Mouse (Mus musculus) MN1 (cell line): Measurements from ENCODE around the gene Brinp2.
A peak's percentile ranks its signal among the peaks of the same experiment; 100 is the strongest.

Experiments
- DNase-seq: peaks from one replicate; pipeline ENCODE4 v3.0.0-alpha.2; 2016; ENCODE audit warnings: low spot score

Brinp2 gene

DNA sequence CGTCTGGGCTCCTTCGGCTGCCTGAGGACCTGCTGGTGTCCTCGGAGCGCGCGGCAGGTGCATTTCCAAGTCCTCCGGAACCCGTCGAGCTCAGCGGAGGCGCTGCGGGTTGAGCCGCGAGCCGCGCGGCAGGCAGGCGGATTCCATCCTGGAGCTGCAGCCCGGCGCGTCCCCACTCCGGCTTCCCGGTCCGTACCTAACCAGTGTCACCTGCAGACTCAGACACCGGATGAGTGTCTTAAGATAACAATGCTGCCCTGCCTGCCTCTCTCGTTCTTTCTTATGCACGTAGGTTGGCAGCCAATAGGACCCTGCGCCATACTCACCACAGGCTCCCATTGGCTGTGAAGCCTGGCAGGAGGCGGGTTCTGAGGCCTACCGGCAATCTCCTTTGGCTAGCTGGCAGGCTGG is at the start of gene Brinp2:
Brinp2 (minus strand) TSS at position 276 of the 411 bp plus-strand sequence.
- DNase-seq: peak; percentile 95

DNA sequence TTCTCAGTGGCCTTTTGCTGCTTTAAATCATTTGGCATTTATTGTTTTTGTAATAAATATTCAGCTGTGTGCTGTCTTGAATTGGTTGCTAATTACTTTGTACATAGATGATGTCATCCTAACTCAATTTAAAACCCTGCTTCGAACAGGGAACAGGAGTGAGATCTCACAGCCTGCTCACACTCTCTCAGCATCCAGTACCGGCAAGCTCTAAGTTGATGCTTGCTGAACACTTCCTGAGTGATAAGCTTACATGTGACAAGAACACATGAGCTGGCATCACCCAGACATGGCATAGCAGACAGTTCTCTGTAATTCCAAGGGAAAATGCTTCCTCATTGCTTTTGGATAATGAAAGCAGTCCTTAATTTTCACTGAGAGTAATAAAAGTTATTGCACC is 44.8 kb upstream of the Brinp2 start:
- peak; percentile 51 for DNase-seq

DNA sequence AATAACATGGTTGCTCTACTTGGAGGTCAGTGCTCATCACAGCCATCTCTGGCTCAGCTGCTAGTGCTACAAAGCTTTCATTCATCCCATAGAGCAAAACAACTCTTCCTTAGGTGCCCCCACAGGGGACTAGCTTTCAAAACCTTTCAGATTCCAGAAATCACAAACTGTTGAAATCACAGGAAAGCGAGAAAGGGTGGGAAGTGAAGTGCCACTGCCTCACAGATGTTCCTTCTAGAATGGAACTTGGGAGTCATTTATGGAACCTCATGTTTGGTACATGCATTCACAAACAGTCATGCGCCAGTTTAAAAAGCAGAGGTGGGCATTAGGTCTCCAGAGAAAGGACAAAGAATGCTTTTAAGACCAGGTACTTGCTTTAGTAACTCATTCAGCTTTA is 40.9 kb upstream of the Brinp2 start:
- no peak for DNase-seq

DNA sequence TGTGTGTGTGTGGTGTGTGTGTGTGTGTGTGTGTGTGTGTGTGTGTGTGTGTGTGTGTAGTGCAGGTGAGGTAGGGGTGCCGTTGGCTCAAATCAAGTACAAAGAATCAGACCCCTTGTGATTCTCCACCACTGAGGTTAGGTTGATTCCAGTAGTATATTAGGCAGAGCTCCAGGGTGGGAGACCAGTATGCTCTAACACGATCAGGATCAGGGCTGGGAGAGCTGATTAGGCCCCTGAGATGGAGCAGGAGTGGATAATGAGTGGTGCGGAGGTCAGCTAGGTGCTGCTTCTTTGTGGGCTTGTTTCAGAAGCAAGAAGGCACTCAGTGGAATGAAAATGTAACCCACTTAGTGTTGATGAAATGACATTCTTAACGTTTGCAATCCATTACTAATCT is 34.6 kb upstream of the Brinp2 start:
- DNase-seq: peak; percentile 29

DNA sequence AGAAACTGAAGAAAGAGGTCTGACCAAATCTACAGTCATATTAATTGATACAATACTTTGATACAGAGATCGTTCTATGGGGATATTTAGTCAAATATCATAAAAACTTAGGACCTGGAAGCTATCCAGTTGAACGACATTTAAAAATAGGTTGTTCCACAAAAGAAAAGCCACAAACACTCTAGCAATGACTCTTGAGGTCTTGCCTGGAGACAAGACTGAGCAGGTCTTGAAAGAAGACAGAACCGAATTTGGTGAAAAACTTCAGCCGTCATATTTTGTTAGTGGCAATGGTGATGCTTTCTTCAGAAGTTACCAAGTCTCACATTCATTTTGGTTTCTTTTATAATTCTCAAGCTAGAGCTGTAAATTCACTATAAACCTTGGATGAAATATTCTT is 32.9 kb upstream of the Brinp2 start:
- DNase-seq: no peak

DNA sequence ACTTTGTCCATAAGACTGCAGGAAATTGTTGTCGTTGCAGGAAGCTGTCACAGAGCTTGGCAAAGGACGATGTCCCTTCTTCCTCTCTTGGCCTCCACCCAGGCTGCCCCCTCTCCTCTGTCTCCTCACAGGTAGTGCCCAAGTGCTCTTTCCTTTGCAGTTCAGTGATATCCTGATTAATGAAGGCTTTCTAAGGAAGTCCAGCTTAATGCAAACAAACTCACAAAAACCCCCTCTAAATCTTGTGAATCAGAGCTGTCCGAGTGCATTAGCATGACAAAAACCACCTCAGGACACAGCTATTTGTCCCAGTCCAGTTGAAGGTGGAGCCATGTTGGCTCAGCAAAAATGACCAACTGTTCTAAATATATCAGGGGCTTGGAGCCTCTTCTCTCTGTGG is 30.7 kb upstream of the Brinp2 start:
- peak; percentile 79 for DNase-seq

DNA sequence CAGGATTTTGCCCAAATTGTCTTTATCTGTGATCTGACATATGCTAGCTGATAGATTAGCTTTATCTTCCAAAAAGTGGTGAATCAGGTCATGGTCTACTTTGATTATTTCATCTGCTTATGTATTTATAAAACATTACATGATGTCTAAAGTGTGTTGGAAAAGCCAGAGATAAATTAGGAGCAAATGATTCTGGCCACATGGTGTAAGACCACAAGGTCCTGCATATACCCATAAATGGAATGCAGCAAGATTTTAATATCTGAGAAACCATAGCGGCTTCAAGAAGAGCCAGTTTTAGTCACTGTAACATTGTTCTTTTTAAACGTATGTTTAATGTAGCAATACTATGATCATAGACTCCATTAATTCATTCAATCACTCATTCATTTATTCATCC is 29.2 kb upstream of the Brinp2 start:
- no peak for DNase-seq

DNA sequence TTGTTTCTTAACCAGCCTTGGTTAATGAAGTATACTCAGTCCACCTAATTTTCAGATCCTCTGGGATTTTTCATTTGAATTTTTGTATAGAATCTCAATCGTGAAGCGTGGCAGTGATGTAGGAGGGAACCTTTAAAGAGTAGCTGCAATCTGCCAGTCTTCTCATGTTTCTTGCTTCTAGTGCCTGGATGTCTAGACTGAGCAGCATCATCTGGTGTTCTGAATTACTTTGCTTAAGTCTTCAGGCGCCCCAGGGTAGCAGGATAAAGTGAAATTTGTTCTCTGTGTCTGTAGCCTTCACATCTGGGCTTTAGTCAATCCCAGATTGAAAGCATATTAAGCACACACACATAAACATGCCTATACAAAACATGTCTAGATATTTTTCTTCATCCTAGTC is 27.1 kb upstream of the Brinp2 start:
- no peak for DNase-seq

DNA sequence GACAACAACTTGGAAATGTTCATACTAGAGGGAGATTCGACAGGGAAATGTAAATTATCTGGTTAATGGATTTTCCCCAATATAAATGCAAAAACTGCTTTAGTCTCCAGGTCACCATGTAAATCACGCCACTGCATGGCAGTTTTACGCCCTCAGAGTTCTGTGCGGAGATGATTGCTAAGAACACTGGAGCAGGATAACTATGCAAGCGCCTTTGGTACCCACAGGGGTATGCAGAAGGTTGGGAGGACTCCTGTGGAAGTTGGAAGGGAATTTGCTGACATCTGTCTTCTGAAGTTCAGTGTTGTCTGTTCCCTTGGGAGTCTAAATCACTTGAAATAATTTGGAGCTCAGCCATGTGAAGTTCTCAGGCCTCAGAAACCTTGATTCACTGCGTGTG is 26.2 kb upstream of the Brinp2 start:
- no peak for DNase-seq

DNA sequence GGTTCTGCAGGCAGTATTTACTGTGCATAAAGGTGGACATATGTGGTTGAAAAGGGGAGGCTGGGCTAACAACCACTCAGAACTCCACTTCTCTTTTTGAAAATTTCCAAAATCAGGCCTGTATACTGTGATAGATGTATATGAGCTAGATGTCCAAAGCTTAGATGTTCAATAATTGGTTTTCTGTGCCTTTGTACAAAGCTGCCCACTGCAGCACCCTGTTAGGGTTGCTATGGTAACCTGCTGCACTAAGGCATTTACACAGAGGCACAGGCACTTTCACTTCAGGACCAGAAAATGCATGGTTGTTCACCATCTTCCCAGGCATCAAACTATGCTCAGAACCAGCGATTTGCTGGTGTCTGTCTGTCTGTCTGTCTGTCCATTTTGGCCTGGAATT is 8.3 kb upstream of the Brinp2 start:
- peak; percentile 38 for DNase-seq

DNA sequence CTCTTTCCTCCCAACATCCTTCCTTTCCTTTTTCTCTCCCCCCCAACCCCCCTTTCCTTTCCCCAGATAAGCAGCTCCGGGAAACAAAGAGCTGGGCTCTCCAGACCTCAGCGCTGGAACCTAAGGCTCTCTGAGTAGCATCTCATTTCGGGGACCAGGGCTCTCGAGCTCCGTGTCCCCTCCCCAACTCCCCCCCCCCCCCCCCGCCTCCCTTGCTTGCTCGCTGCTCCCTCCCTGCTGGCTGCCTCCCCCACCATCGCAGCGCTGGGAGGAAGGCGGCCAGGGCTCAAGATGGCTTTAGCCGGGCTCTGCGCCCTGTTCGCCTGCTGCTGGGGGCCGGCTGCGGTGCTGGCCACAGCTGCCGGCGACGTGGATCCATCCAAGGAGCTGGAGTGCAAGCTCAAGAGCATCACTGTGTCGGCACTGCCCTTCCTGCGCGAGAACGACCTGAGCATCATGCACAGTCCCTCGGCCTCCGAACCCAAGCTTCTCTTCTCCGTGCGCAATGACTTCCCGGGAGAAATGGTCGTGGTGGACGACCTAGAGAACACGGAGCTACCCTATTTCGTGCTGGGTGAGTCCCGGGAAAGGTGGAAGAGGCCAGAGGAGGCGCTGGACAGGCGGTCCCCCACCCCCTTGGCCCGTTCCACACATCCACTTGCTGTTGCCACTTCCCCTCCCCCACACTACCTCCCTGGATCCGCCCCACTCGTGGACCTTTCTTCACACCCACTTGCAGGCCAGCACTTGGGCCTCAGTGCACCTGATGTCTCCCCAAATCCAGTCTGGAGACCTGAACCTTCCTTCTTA is 6.4 kb upstream of the Brinp2 start:
- peak; percentile 69 for DNase-seq

DNA sequence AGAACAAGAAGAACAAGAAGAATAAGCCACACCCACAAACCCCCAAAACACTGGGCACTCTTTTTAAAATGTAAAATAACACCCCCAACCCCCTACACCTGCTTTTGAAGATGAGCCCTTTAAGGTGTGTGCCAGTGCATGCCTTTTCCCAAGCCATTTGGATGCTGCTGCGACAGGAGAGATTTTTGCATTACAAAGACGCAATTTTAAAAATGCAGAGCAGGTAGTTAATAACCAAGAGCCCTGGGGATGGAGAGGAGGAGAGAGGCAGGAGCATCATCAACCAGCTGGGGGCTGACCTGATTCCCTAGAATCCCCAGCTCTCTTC is 5.8 kb upstream of the Brinp2 start, which contains the start of gene Astn1:
Astn1 (plus strand) TSS at position 310 of the 328 bp plus-strand sequence.
- DNase-seq: no peak

DNA sequence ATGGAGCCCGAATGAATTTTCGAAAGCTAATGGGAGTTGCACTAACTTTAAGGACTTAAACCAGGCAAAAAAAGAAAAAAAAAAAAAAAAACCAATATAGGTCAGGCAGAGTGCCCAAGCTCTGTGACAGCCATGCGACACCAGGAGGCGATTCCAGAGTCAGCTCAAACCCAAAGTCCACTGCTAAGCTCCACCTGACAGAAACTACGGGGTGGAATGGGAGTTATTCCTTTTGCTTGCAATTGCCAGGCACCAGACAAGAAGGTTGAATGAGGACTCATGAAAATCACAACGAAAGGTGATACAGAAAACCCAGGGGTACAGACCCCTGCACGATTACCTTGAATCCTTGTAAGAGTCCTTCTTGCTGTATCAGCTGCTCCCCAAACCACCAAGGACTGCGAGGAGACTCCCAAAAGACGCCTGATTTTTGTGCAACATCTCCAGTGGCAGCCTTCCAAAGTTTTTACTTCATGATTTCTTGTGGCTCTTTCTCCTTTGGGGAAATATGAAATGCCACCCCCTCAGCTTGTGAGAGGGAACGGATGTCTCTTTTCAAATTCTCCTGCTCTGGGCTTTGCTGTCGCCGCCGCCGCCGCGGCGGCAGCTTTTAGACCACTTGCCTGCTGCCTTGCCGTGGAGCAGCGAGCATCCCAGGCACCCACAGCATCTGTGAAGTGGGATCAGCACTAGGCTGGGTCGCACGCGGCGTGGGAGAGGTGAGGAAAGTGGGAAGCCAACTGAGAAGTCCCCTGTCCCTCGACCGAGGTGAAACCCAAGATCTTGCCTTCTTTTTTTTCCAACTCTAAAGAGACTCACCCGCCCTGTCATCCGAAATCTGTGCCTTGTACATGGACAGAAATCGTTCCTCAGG is 712 bp downstream of the Brinp2 start:
- peak; percentile 60 for DNase-seq

DNA sequence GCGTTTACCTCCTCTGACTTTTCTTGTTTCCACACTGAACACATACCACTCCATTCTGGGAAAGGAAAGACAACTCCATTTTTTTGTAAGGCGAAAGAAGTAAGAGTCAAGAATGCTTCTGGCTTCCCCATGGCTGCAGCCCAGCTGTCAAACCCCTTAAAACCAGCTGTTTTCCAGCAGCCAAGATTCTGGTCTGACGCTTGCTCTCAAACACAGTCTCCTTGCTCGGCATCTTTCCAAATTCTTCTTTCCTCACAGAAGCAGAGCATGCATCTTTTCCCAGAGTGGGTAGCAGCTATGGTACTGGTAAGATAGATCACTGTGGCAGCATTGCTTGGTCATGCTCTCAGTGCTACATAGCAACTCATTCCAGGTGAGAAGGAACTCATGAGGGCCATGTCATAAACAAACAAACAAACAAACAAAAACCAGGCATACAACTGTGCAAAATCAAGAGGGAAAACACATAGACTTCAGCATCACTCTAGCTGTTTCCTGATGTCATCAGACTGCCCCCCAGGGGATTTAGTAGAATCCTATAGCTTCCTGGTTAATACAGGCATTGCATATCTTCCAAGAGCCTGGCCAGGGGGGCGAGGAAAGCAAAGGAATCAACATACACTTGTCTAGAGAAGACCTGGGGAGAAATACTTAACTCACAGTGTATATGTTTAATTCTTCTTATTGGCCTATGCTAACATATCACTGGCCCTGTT is 2.3 kb downstream of the Brinp2 start:
- DNase-seq: peak; percentile 34

DNA sequence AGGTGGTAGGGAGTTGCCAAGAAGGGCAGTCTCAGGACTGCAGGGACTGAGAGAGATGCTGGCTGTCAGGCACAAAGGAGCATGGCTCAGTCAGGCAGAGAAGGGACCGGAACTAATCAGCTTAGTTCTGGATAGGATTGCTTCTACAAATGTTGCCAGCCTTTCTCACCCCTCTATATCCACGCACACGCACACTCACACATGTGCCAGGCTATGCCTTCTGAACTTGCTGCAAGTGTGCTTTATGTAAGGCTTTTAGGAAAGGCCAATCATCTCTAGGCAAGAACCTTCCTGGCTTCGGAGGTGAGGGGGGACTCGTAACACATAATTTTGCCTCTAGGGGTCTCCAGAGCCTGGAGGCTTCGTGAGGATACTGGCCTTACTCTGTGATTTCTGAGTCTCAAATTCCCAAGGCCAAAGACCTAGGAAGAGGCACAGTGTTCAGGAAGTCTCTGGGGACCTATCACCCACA is 12.8 kb downstream of the Brinp2 start:
- peak; percentile 63 for DNase-seq

DNA sequence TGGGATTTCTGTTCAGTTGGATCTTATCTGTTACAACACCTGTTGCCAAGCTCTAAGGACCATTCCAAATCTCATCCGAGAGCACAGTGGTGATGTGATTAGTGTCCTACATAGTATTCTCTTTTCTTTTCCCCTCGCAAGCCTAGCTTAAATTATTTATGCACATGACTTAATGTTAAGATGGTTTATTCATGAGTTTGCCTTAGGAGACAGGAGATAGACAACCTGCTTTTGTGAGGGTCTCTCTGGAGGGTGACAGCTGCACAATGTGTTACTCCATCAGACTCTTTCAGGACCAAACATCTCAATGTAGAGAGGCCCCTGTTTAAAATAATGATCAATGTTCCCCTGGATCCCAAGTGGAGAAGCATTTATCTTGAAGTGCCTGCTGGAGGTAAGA is 27.3 kb downstream of the Brinp2 start:
- DNase-seq: no peak

DNA sequence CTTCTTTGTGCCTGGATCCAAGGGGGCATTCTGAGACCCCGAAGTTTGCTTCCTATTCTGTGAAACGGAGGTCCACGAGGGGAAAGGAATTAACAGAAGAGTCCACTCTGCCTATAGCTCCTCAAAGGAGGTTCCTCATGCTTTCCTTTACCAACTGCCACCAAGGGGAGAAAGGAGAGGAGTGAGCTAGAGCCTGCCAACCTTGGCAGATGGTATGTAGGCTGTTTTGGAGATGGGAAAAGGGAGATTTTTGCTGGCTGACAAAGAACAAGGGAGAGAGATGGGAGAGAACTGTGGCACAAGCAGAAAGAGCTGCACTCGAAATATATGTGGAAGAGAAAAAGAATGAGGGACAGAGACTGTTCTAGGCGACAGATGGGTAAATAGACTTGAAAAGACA is 28.0 kb downstream of the Brinp2 start:
- no peak for DNase-seq

DNA sequence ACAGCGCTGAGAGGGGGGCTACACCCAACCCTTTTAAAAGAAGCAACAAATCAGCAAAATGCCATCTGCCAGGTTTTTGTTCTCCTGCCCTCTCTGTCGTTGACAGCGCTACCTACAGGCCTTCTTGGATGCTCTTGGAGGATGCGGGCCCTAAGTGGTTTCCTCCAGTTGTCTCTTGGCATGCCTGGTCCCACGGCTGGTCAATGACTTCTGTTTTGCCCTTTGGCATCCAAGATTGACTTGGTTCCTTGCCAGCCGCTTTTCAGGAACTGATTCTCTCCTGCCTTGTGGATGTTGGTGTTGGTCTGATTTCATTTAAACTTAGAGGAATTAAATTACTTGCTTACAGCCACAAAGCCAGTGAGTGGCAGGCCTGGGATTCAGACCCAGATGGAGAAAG is 32.8 kb downstream of the Brinp2 start:
- peak; percentile 76 for DNase-seq

DNA sequence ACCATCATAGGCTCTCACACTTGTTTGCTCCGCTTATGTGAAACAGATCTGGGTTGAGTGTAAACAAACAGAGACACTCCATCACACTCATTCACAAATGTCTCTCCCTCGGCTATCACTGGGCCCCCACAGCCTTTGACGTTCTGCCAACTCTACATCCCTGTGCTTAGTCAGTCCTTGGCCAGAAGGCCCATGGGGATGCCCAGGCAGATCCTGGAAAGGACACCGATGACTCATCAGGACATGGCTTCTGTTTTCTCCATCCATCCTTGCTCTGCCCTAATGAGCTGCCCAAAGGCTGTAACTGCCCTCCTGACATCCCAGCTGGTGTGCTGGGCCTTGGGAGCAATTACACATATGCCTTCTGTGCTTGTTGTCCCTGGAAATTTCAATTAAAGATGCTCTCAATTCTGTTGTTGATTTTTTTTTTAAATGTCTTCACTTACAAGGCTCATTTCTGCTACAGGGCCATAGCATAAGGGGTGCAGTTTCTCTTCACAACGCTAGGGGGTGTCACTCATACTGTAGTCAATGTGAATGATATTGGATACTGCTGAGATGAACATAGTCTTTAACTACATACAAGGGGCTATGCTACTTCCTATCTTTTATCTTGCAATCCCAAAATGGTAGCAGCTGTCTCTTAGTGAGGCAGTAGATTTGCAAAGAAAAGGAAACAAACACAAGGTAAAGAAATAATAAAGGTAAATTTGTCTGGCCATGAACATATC is 45.5 kb downstream of the Brinp2 start:
- peak; percentile 98 for DNase-seq

DNA sequence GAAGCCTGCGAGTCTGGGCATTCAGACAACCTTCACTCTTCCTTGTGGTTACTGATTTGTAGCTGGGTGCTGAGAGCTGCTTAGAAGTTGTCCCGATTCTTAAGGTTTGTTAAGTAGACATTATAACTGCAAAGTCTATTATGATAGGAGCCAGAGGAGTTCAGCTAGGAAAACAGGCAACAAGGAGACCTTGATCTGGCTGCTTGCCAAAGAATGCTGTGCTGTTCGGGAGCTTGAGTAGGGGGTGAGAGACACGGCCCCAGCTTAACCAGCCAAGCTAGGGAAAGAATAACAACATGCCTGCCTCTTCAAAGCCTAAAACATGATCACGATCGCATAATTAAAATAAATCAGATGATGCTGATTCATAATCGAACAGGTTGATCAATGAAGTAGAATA is 59.1 kb downstream of the Brinp2 start:
- peak; percentile 44 for DNase-seq

DNA sequence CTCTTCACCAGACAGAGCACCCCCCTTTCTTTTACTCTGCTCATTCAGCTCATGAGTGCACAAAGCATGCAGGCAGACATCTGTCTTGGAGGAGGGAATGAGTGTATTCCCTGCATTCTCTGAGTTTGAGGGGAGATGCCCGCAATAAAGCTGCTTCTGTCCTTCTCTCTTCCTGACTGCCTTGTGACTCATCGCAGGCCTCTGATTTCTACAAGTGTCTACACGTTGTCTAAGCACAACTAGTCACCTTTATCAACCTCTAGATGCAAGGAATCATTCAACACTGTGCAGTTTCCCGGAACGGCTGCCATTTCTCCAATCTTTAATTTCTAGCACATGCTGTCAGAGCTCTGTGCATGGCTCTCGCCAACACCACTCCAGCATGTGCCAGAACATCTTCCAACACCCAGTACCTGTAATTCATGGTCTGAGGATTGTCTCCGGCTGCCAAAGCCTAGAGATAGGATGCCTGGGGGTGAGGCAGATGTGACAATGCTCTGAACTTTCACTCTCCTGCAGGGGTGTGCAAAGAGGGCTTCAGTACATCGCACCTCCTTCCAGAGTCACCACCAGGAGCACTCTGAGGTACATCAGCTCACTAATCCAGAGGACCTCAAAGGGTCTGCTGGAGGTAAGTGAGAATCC is 59.7 kb downstream of the Brinp2 start:
- DNase-seq: no peak
